In the genomic region with DNA sequence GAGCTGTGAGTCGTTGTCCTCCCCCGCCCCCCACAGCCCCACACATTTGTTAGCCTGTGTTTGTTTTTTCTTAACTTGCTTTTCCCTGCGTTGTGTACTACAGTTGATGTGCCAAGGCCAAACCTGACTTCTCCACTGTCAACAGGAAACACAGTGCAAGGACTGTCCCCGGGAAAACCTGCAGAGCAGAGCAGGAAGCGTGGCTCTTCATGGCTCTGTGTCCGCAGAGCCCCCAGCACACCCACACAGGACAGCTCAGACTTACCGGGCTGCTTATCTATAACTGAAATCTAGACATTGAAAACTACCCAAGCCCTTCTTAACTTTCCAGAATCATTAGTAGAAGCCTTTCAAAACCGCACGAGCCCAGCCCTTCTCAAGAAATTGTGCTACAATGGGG, we compare ENCODE assay signal across 12 mouse cellular contexts. TPM values are rescaled to one million over a fixed set of nuclear protein-coding genes. Genes with fewer than 3 reads are reported as not detected.
DNase-seq lines count a peak whose midpoint lies in the region; ATAC-seq and TF ChIP-seq lines count a peak whose summit lies in the region.
"Had no signal": no experiment of that assay in that cellular context is flagged by ENCODE, and none has a peak within 500 bp of the region (broad histone marks: within the 10 kb centered on the region; RNA-seq: fewer than 3 reads in every experiment).

No protein-coding gene starts in this region.

- H3K4me2 ChIP-seq in hindbrain, embryonic 13.5 days, result no peak overlapping the region
- H3K4me2 ChIP-seq: hindbrain, embryonic 15.5 days; midbrain, embryonic 12.5 days had no signal

- no peaks in the 10 kb centered on the region for H3K9me3 ChIP-seq in hindbrain, embryonic 13.5 days
- H3K9me3 ChIP-seq: hindbrain, embryonic 15.5 days; midbrain, embryonic 12.5 days had no signal

- 45% methylated on average over 9 of the region's 9 CpGs for WGBS in heart, adult 2 months
- WGBS in hindbrain, embryonic 13.5 days, result 86% methylated on average over 9 of the region's 9 CpGs

- no peak for ATAC-seq in hindbrain, embryonic 13.5 days (ENCODE audit: low FRiP score)
- ATAC-seq: forebrain, embryonic 14.5 days had no signal

- H3K4me1 ChIP-seq in heart, adult 2 months (ENCODE audit: control insufficient read depth, insufficient read depth, low read length), result peaks cover 17% of the 10 kb centered on the region
- H3K4me1 ChIP-seq in brown adipose tissue, adult 24 weeks (ENCODE audit: control insufficient read depth, insufficient read depth, insufficient read length, low read length), result peaks cover 22% of the 10 kb centered on the region
- peaks cover 14% of the 10 kb centered on the region for H3K4me1 ChIP-seq in hindbrain, embryonic 13.5 days (replicated peaks)

- no peak for TF ChIP-seq CTCF in heart, adult 2 months (IDR thresholded peaks at IDR 0.05)

- no peak overlapping the region for H3K4me3 ChIP-seq in heart, adult 2 months
- no peak overlapping the region for H3K4me3 ChIP-seq in brown adipose tissue, adult 24 weeks (ENCODE audit: insufficient read depth, low read depth, low read length)
- no peak overlapping the region for H3K4me3 ChIP-seq in hindbrain, embryonic 13.5 days
- H3K4me3 ChIP-seq: hindbrain, embryonic 15.5 days; midbrain, embryonic 12.5 days had no signal

- DNase-seq in heart, adult 2 months, result peak in 1 of 2 experiments; percentile 30
- DNase-seq in heart, adult 8-10 months (ENCODE audit: low spot score), result no peak
- peak; percentile 46 for DNase-seq in CD4-positive helper T cell, adult 2 months (ENCODE audit: low read depth, low spot score)
- peak; percentile 55 to 65 for DNase-seq in kidney, postnatal 36 days
- no peak for DNase-seq in cerebellum, postnatal 10 days
- DNase-seq in cerebellum, adult 8-10 months, result no peak

- intact Hi-C loops in heart, adult 2 months (cut with DNase I), result no loop called here

- no peaks in the 10 kb centered on the region for H3K27me3 ChIP-seq in heart, adult 2 months (ENCODE audit: control insufficient read depth, insufficient read depth, low read length)
- 0 out of 2 replicates have a peak, but pooled peaks cover 7% of the 10 kb centered on the region for H3K27me3 ChIP-seq in hindbrain, embryonic 13.5 days
- H3K27me3 ChIP-seq: hindbrain, embryonic 15.5 days; midbrain, embryonic 12.5 days had no signal

- TF ChIP-seq EP300 in heart, adult 2 months (IDR thresholded peaks at IDR 0.05; ENCODE audit: insufficient read depth, low read depth, low read length), result peak; percentile 59; the same call in 1 of the 2 replicates

- H3K36me3 ChIP-seq in heart, adult 2 months (ENCODE audit: control insufficient read depth, insufficient read depth, low read length), result peaks cover 6% of the 10 kb centered on the region
- no peaks in the 10 kb centered on the region for H3K36me3 ChIP-seq in hindbrain, embryonic 13.5 days
- H3K36me3 ChIP-seq: hindbrain, embryonic 15.5 days; midbrain, embryonic 12.5 days had no signal

- no peak for TF ChIP-seq POLR2A in heart, adult 2 months (IDR thresholded peaks at IDR 0.05; ENCODE audit: insufficient read depth, low read depth, low read length)

- H3K79me2 ChIP-seq in heart, adult 2 months (replicated peaks; ENCODE audit: control insufficient read depth, insufficient read depth, low read length), result no peaks in the 10 kb centered on the region

- no peak overlapping the region for H3K9ac ChIP-seq in heart, adult 2 months (ENCODE audit: low read depth, low read length)
- H3K9ac ChIP-seq in hindbrain, embryonic 13.5 days, result no peak overlapping the region
- H3K9ac ChIP-seq: hindbrain, embryonic 15.5 days; midbrain, embryonic 12.5 days had no signal

- peak overlapping the region; percentile 64 for H3K27ac ChIP-seq in heart, adult 2 months
- peak overlapping the region; percentile 68 for H3K27ac ChIP-seq in brown adipose tissue, adult 24 weeks (replicated peaks; ENCODE audit: low read depth, low read length)
- no peak overlapping the region for H3K27ac ChIP-seq in hindbrain, embryonic 13.5 days
- H3K27ac ChIP-seq: hindbrain, embryonic 15.5 days; midbrain, embryonic 12.5 days had no signal

RNA-seq across cellular contexts. Expression of a gene that starts 31.8 kb away (rescaled TPM):
- total RNA-seq in heart, adult 2 months (2021), result 10 to 100 TPM in 1 of 2 experiments, 1 to 10 TPM in 1; 6.3 to 10.4 TPM
- polyA plus RNA-seq in heart, adult 2 months (2012; rRNA removed), result 4.2 and 8.5 TPM in 2 replicates
- 1 to 10 TPM; 7.8 to 9.9 (median 9.6) TPM for total RNA-seq in heart, adult 8-10 months (2022)
- polyA plus RNA-seq in brown adipose tissue, adult 24 weeks (2012; ENCODE audit: insufficient read depth, insufficient read length, missing spikeins), result 4.5 and 6.3 TPM in 2 replicates
- polyA plus RNA-seq in hindbrain, embryonic 13.5 days (2015; fragmentation: Nextera tagmentation; extraction: Ambion mirVana), result 0.06 and 0.23 TPM in 2 replicates
- polyA plus RNA-seq: embryonic facial prominence, embryonic 11.5 days; midbrain, embryonic 12.5 days had no signal

Comparison
In these comparisons a context has a peak if more than half of its experiments do, and no peak if none do; other contexts are left out.
1. DNase-seq: peak in CD4-positive helper T cell, adult 2 months (single experiment) and kidney, postnatal 36 days (2 of 2); none in heart, adult 8-10 months (single experiment), cerebellum, postnatal 10 days (0 of 2) and cerebellum, adult 8-10 months (single experiment).